Mouse (Mus musculus): Measurements from ENCODE around the gene Gm15217. TPM values are rescaled to one million over a fixed set of nuclear protein-coding genes. Genes with fewer than 3 reads are reported as not detected.

Gm15217 gene
- polyA plus RNA-seq, 1 experiment from 2014 or later = not detected

DNA sequence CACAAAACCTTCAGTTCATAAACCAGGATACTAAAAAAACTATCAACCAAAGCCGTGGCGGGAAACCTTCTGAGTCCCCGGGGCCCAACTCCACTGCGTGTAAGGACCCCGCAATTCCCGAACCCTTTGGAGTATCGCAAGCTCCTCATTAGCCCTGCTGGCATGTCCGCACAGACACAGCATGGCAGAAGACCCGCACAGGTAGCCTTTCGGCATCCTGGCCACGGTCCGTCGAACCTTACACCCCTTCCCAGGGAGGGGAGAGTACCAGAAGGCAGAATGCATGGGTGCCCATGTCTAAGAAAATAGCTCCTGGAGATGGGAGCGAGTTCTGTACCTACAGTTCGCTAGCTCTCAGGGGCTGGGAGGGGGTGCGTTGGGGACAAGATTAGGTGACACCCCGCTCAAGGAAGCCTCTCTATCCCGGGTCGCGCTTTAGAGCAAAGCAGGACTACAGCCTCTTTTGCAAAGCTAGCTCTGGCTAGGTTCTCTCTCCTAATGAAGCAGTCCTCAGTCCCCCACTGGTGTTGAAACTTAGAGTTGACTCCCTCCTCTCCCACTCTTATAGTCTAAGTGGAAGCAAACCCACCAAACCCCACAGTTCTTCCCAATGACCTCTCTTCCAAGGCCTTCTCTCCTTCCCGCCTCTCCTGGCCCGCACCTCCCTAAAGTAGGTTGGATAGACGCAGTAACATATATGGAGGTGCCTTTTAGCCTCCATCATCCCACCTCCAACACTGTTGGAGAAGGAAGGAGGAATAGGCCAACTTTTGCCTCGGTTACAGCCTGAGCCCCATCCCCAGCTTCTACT, 10.4 kb downstream of the Gm15217 start:
- Histone ChIP-seq H3K9me3 (ENCODE audit: control insufficient read depth, low read length) (no peaks in the 10 kb centered on the region), H3K4me2 (peak overlapping the region; percentile 58), H3K27ac (ENCODE audit: low read depth, low read length) (no peak overlapping the region), H3K27me3 (replicated peaks; ENCODE audit: control insufficient read depth, insufficient read depth, low read length) (peaks cover 81% of the 10 kb centered on the region), H3K4me1 (replicated peaks; ENCODE audit: control insufficient read depth, insufficient read depth, low read length) (peaks cover 14% of the 10 kb centered on the region), H3K9ac (ENCODE audit: low read depth, low read length) (no peak overlapping the region), H3K36me3 (ENCODE audit: control insufficient read depth, insufficient read depth, low read length) (no peaks in the 10 kb centered on the region), H3K4me3 (ENCODE audit: low read depth, low read length) (peak overlapping the region; percentile 58)
- no peak for ATAC-seq (replicated peaks; ENCODE audit: low FRiP score)
- WGBS = 7% methylated on average over 24 of the region's 24 CpGs
- DNase-seq (ENCODE audit: low spot score) = no peak

- peaks cover 14% of the 10 kb centered on the region for H3K4me1 ChIP-seq (replicated peaks; ENCODE audit: control insufficient read depth, insufficient read depth, low read length)
- peak within 1 kb of the TSS; percentile 58 for H3K4me3 ChIP-seq (ENCODE audit: low read depth, low read length)
- no peak within 1 kb of the TSS for H3K9ac ChIP-seq (ENCODE audit: low read depth, low read length)
- ATAC-seq (replicated peaks; ENCODE audit: low FRiP score) = no peak
- no peaks in the 10 kb centered on the region for H3K9me3 ChIP-seq (ENCODE audit: control insufficient read depth, low read length)
- H3K4me2 ChIP-seq = peak within 1 kb of the TSS; percentile 58
- no peaks in the 10 kb centered on the region for H3K36me3 ChIP-seq (ENCODE audit: control insufficient read depth, insufficient read depth, low read length)
- 1% methylated on average over 26 of the region's 26 CpGs for WGBS
- DNase-seq (ENCODE audit: low spot score) = no peak
- no peak within 1 kb of the TSS for H3K27ac ChIP-seq (ENCODE audit: low read depth, low read length)
- peaks cover 76% of the 10 kb centered on the region for H3K27me3 ChIP-seq (replicated peaks; ENCODE audit: control insufficient read depth, insufficient read depth, low read length)
Measured at GRCm38 (mm10) chr14:46390249-46390775, 11.1 kb downstream of the Gm15217 start, which contains the start of gene Bmp4. Gene Bmp4 (minus strand): TSS chr14:46390669.

GRCm38 (mm10) chr14:46391621-46392170, 12.5 kb downstream of the Gm15217 start:
- H3K9me3 ChIP-seq (ENCODE audit: control insufficient read depth, low read length) = no peaks in the 10 kb centered on the region

GRCm38 (mm10) chr14:46398091-46398695, 19.0 kb downstream of the Gm15217 start:
- no peaks in the 10 kb centered on the region for H3K9me3 ChIP-seq (ENCODE audit: control insufficient read depth, low read length)
- peak overlapping the region; percentile 63 for H3K4me2 ChIP-seq
- peak overlapping the region; percentile 34 for H3K4me3 ChIP-seq (ENCODE audit: low read depth, low read length)
- ATAC-seq (replicated peaks; ENCODE audit: low FRiP score) (no peak), DNase-seq (ENCODE audit: low spot score) (no peak)
- H3K9ac ChIP-seq (ENCODE audit: low read depth, low read length) = 0 out of 2 replicates have a peak overlapping the region, but pooled peaks have one; percentile 40
- no peaks in the 10 kb centered on the region for H3K36me3 ChIP-seq (ENCODE audit: control insufficient read depth, insufficient read depth, low read length)
- 2% methylated on average over 27 of the region's 27 CpGs for WGBS
- peaks cover 5% of the 10 kb centered on the region for H3K4me1 ChIP-seq (replicated peaks; ENCODE audit: control insufficient read depth, insufficient read depth, low read length)
- peaks cover 30% of the 10 kb centered on the region for H3K27me3 ChIP-seq (replicated peaks; ENCODE audit: control insufficient read depth, insufficient read depth, low read length)
- no peak overlapping the region for H3K27ac ChIP-seq (ENCODE audit: low read depth, low read length)

More at GRCm38 (mm10) chr14:46391621-46392170, 12.5 kb downstream of the Gm15217 start:
- Histone ChIP-seq H3K4me1 (replicated peaks; ENCODE audit: control insufficient read depth, insufficient read depth, low read length) (peaks cover 8% of the 10 kb centered on the region; the same call in 1 of the 2 replicates), H3K27me3 (replicated peaks; ENCODE audit: control insufficient read depth, insufficient read depth, low read length) (peaks cover 67% of the 10 kb centered on the region), H3K4me2 (no peak overlapping the region), H3K27ac (ENCODE audit: low read depth, low read length) (no peak overlapping the region), H3K36me3 (ENCODE audit: control insufficient read depth, insufficient read depth, low read length) (no peaks in the 10 kb centered on the region), H3K4me3 (ENCODE audit: low read depth, low read length) (no peak overlapping the region), H3K9ac (ENCODE audit: low read depth, low read length) (no peak overlapping the region)
- DNase-seq (ENCODE audit: low spot score) (no peak), ATAC-seq (replicated peaks; ENCODE audit: low FRiP score) (no peak)
- WGBS = 39% methylated on average over 6 of the region's 6 CpGs

DNA sequence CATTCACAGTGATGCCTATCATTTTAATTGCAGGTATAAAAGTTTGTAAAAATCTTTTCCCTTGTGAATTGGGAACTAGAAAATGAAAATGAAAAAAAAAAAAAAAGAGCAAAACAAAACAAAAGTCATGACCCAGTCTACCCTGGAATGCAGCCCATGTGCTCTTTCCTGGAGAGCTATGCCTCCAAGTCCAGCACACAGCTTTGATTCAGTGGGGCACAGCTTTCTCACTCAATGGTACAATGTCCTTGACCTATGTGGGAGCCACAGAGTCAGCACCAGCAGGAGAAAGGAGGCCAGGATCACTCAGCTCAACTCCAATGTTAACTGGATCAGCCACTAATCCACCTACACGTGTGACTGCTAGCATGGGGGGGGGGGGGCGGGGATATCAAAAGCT, 20.7 kb downstream of the Gm15217 start:
- Histone ChIP-seq H3K27me3 (replicated peaks; ENCODE audit: control insufficient read depth, insufficient read depth, low read length) (peaks cover 30% of the 10 kb centered on the region), H3K9me3 (ENCODE audit: control insufficient read depth, low read length) (no peaks in the 10 kb centered on the region), H3K4me2 (no peak overlapping the region), H3K9ac (ENCODE audit: low read depth, low read length) (no peak overlapping the region), H3K27ac (ENCODE audit: low read depth, low read length) (no peak overlapping the region), H3K4me1 (replicated peaks; ENCODE audit: control insufficient read depth, insufficient read depth, low read length) (peaks cover 5% of the 10 kb centered on the region), H3K36me3 (ENCODE audit: control insufficient read depth, insufficient read depth, low read length) (no peaks in the 10 kb centered on the region), H3K4me3 (ENCODE audit: low read depth, low read length) (no peak overlapping the region)
- ATAC-seq (replicated peaks; ENCODE audit: low FRiP score) (no peak), DNase-seq (ENCODE audit: low spot score) (no peak)
- WGBS = 71% methylated on average over 2 of the region's 2 CpGs

DNA sequence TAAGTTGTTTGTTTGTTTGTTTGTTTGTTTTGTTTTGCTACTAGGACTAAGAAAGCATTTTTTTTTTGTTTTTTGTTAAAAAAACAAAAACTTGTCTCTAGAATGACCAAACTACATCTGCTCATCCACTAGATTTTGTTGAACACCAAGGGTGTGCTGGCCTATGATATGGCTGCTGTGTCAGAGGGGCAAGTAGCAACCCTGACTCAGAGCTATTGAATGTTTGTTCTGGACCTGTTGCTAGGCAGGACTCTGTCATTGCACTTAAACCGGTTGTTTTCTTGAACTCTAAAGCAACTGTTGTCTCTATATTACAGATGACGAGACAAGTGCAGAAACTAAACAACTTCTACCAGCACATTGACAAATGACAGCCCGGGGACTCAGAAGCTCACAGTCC, 29.1 kb downstream of the Gm15217 start:
- Histone ChIP-seq H3K4me1 (replicated peaks; ENCODE audit: control insufficient read depth, insufficient read depth, low read length) (no peaks in the 10 kb centered on the region), H3K9me3 (ENCODE audit: control insufficient read depth, low read length) (no peaks in the 10 kb centered on the region), H3K4me3 (ENCODE audit: low read depth, low read length) (no peak overlapping the region), H3K4me2 (no peak overlapping the region), H3K9ac (ENCODE audit: low read depth, low read length) (no peak overlapping the region), H3K27ac (ENCODE audit: low read depth, low read length) (no peak overlapping the region), H3K36me3 (ENCODE audit: control insufficient read depth, insufficient read depth, low read length) (no peaks in the 10 kb centered on the region), H3K27me3 (replicated peaks; ENCODE audit: control insufficient read depth, insufficient read depth, low read length) (no peaks in the 10 kb centered on the region)
- WGBS = 80% methylated on average over 3 of the region's 3 CpGs
- ATAC-seq (replicated peaks; ENCODE audit: low FRiP score) (no peak), DNase-seq (ENCODE audit: low spot score) (no peak)

DNA sequence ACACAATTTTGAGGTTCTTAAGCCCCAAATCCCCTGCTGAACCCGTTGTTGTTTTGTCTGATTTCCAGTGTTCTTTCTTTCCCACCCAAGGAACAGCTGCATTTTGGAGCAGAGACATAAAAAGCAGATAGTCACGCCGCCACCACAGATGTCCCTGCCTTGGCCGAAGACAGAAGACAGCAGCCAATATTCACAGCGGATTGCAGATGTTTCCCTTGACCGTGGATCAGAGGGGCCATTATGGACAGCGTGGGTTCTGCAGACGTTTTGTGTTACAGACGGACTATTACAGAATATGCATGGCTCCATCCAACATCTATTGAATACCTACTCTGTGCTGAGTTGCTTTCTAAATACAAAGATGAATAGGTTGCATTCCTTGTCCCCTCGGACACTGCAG, 29.8 kb downstream of the Gm15217 start:
- ATAC-seq (replicated peaks; ENCODE audit: low FRiP score) (no peak), DNase-seq (ENCODE audit: low spot score) (no peak)
- Histone ChIP-seq H3K4me2 (no peak overlapping the region), H3K4me3 (ENCODE audit: low read depth, low read length) (no peak overlapping the region), H3K36me3 (ENCODE audit: control insufficient read depth, insufficient read depth, low read length) (no peaks in the 10 kb centered on the region), H3K4me1 (replicated peaks; ENCODE audit: control insufficient read depth, insufficient read depth, low read length) (no peaks in the 10 kb centered on the region), H3K27me3 (replicated peaks; ENCODE audit: control insufficient read depth, insufficient read depth, low read length) (no peaks in the 10 kb centered on the region), H3K9ac (ENCODE audit: low read depth, low read length) (no peak overlapping the region), H3K9me3 (ENCODE audit: control insufficient read depth, low read length) (no peaks in the 10 kb centered on the region), H3K27ac (ENCODE audit: low read depth, low read length) (no peak overlapping the region)
- WGBS = 88% methylated on average over 10 of the region's 10 CpGs

DNA sequence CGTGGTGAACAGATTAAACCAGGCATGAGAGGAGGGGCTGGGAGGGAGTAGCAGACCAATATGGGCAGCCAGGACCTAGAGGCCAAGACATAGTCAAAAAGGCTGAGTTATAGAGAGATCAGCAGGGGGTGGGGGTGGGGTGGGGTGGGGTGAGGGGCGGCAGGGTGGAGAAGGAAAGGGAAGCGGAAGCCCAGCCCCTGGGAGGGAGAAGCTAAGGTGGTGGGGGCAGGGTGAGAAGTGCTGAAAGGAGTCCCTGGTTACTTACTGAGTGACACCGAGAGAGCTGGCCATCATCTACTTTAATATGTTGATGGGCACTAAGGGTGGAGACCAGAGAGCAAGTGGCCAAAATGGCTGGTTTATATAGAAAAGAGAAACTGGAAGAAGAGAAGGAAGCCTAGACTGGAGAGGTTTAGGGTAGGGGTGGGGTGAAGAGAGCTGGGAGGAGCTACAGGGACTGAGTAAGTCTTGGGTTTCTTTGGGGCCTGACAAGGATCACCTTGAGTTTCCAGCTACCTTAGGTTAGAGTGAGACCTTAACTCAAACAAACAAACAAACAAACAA, 31.4 kb downstream of the Gm15217 start:
- Histone ChIP-seq H3K9ac (ENCODE audit: low read depth, low read length) (no peak overlapping the region), H3K27ac (ENCODE audit: low read depth, low read length) (no peak overlapping the region), H3K36me3 (ENCODE audit: control insufficient read depth, insufficient read depth, low read length) (no peaks in the 10 kb centered on the region), H3K9me3 (ENCODE audit: control insufficient read depth, low read length) (no peaks in the 10 kb centered on the region), H3K4me2 (peak overlapping the region; percentile 15; the same call in 1 of the 2 replicates), H3K27me3 (replicated peaks; ENCODE audit: control insufficient read depth, insufficient read depth, low read length) (no peaks in the 10 kb centered on the region), H3K4me3 (ENCODE audit: low read depth, low read length) (no peak overlapping the region), H3K4me1 (replicated peaks; ENCODE audit: control insufficient read depth, insufficient read depth, low read length) (no peaks in the 10 kb centered on the region)
- WGBS = 28% methylated on average over 4 of the region's 4 CpGs
- DNase-seq (ENCODE audit: low spot score) (no peak), ATAC-seq (replicated peaks; ENCODE audit: low FRiP score) (0 out of 2 replicates have a peak, but pooled peaks have one; percentile 31)

Data from liver, embryonic 11.5 days (tissue).